Mouse (Mus musculus): ENCODE results near the gene Rrp12. TPM values are rescaled to one million over a fixed set of nuclear protein-coding genes. Genes with fewer than 3 reads are reported as not detected.
A peak's percentile ranks its signal among the peaks of the same experiment; 100 is the strongest.

The Rrp12 gene
- polyA plus RNA-seq, 1 experiment = 3.0 TPM

- WGBS = 87% methylated on average over 5 of the region's 5 CpGs
- no peak overlapping the region for H3K4me3 ChIP-seq (ENCODE audit: low read depth, low read length)
- no peaks in the 10 kb centered on the region for H3K36me3 ChIP-seq (ENCODE audit: control insufficient read depth, insufficient read depth, low read length)
- TF ChIP-seq POLR2A (IDR thresholded peaks at IDR 0.05; ENCODE audit: low read depth, low read length) (no peak), CTCF (IDR thresholded peaks at IDR 0.05; ENCODE audit: extremely low read depth, insufficient read length, insufficient replicate concordance, low read depth, low read length) (no peak)
- no peaks in the 10 kb centered on the region for H3K27me3 ChIP-seq (ENCODE audit: control insufficient read depth, insufficient read depth, low read length)
- H3K4me1 ChIP-seq (ENCODE audit: control insufficient read depth, insufficient read depth, insufficient read length, low read length) = no peaks in the 10 kb centered on the region
- H3K27ac ChIP-seq (ENCODE audit: insufficient read depth, low read depth, low read length) = no peak overlapping the region
Measured at GRCm38 (mm10) chr19:41824950-41825349, 71.0 kb downstream of the Rrp12 start.

DNA sequence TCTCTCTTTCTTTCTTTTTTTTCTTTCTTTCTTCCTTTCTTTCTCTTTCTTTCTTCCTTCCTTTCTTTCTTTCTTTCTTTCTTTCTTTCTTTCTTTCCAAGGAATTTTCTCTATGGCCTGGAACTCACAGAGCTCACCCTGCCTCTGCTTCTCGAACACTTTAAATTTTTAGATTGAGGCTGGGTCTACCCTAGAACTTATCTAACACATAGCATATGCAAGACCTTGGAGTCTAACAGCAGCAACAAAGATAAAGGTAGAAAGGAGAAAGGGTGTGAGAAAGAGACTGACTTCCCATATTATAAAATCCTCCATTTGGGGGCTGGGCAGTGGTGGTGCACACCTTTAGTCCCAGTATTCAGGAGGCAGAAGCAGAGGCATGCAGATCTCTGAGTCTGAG is 73.4 kb downstream of the Rrp12 start:
- H3K4me3 ChIP-seq (ENCODE audit: low read depth, low read length) = no peak overlapping the region
- TF ChIP-seq CTCF (IDR thresholded peaks at IDR 0.05; ENCODE audit: extremely low read depth, insufficient read length, insufficient replicate concordance, low read depth, low read length) = no peak
- no peak for TF ChIP-seq POLR2A (IDR thresholded peaks at IDR 0.05; ENCODE audit: low read depth, low read length)
- H3K27me3 ChIP-seq (ENCODE audit: control insufficient read depth, insufficient read depth, low read length) = no peaks in the 10 kb centered on the region; the same call in 1 of the 2 replicates
- WGBS = 93% methylated on average over 1 of the region's 1 CpGs
- H3K36me3 ChIP-seq (ENCODE audit: control insufficient read depth, insufficient read depth, low read length) = no peaks in the 10 kb centered on the region
- H3K27ac ChIP-seq (ENCODE audit: insufficient read depth, low read depth, low read length) = no peak overlapping the region
- H3K4me1 ChIP-seq (ENCODE audit: control insufficient read depth, insufficient read depth, insufficient read length, low read length) = no peaks in the 10 kb centered on the region

DNA sequence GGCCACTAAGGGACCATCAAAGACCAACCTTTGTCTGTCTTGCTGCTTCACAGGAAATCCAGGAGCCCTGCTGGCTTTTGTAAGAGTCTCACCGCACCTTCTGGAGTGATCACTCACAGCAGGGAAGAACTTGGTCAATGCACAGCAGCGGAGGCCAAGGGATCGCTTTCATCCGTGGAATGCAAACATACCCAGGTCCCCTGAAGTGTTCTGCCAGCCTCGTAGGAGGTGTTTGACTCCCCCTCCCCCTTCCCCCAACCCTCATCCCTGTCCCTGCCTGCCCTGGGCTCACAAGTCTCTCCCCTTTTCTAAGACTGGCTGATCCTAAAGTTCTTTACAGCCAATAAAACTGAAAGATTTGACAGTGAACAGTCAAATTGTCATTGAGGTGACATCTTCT is 74.5 kb downstream of the Rrp12 start:
- TF ChIP-seq POLR2A (IDR thresholded peaks at IDR 0.05; ENCODE audit: low read depth, low read length) = no peak
- TF ChIP-seq CTCF (IDR thresholded peaks at IDR 0.05; ENCODE audit: extremely low read depth, insufficient read length, insufficient replicate concordance, low read depth, low read length) = no peak
- 75% methylated on average over 5 of the region's 5 CpGs for WGBS
- no peak overlapping the region for H3K27ac ChIP-seq (ENCODE audit: insufficient read depth, low read depth, low read length)

GRCm38 (mm10) chr19:41818749-41819148 is 77.2 kb downstream of the Rrp12 start:
- no peak overlapping the region for H3K27ac ChIP-seq (ENCODE audit: insufficient read depth, low read depth, low read length)
- no peaks in the 10 kb centered on the region; the same call in 1 of the 2 replicates for H3K27me3 ChIP-seq (ENCODE audit: control insufficient read depth, insufficient read depth, low read length)
- H3K36me3 ChIP-seq (ENCODE audit: control insufficient read depth, insufficient read depth, low read length) = no peaks in the 10 kb centered on the region
- TF ChIP-seq CTCF (IDR thresholded peaks at IDR 0.05; ENCODE audit: extremely low read depth, insufficient read length, insufficient replicate concordance, low read depth, low read length) = no peak
- no peak for TF ChIP-seq POLR2A (IDR thresholded peaks at IDR 0.05; ENCODE audit: low read depth, low read length)
- no peak overlapping the region for H3K4me3 ChIP-seq (ENCODE audit: low read depth, low read length)
- WGBS = 83% methylated on average over 4 of the region's 4 CpGs
- H3K4me1 ChIP-seq (ENCODE audit: control insufficient read depth, insufficient read depth, insufficient read length, low read length) = peaks cover 7% of the 10 kb centered on the region; the same call in 1 of the 2 replicates

More for the DNA sequence above, 74.5 kb downstream of the Rrp12 start:
- H3K36me3 ChIP-seq (ENCODE audit: control insufficient read depth, insufficient read depth, low read length) = no peaks in the 10 kb centered on the region
- H3K4me1 ChIP-seq (ENCODE audit: control insufficient read depth, insufficient read depth, insufficient read length, low read length) = peaks cover 4% of the 10 kb centered on the region; the same call in 1 of the 2 replicates
- no peak overlapping the region for H3K4me3 ChIP-seq (ENCODE audit: low read depth, low read length)
- no peaks in the 10 kb centered on the region; the same call in 1 of the 2 replicates for H3K27me3 ChIP-seq (ENCODE audit: control insufficient read depth, insufficient read depth, low read length)

DNA sequence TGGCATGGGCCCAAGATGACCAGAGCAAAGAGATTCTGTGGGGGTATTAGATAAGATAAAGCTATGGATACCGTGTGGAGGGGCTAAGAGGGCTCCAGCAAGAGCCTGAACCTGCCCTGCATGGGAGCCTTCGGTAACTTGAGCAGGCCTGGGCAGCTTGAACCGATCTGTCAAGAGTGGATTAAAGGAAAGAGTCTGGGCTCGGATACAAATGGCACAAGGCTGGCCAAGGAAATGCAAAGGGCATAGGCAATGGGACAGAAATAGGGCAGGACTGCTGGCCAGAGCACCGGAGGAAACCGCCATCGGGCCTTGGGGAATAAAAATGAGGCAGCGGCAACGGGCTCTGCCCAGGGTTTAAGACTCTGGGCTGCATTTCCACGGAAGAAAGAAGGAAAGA is 78.6 kb downstream of the Rrp12 start:
- Histone ChIP-seq H3K4me3 (ENCODE audit: low read depth, low read length) (no peak overlapping the region), H3K27me3 (ENCODE audit: control insufficient read depth, insufficient read depth, low read length) (no peaks in the 10 kb centered on the region; the same call in 1 of the 2 replicates), H3K4me1 (ENCODE audit: control insufficient read depth, insufficient read depth, insufficient read length, low read length) (peaks cover 7% of the 10 kb centered on the region; the same call in 1 of the 2 replicates), H3K27ac (ENCODE audit: insufficient read depth, low read depth, low read length) (no peak overlapping the region), H3K36me3 (ENCODE audit: control insufficient read depth, insufficient read depth, low read length) (no peaks in the 10 kb centered on the region)
- TF ChIP-seq CTCF (IDR thresholded peaks at IDR 0.05; ENCODE audit: extremely low read depth, insufficient read length, insufficient replicate concordance, low read depth, low read length) (no peak), POLR2A (IDR thresholded peaks at IDR 0.05; ENCODE audit: low read depth, low read length) (no peak)
- 79% methylated on average over 10 of the region's 10 CpGs for WGBS

DNA sequence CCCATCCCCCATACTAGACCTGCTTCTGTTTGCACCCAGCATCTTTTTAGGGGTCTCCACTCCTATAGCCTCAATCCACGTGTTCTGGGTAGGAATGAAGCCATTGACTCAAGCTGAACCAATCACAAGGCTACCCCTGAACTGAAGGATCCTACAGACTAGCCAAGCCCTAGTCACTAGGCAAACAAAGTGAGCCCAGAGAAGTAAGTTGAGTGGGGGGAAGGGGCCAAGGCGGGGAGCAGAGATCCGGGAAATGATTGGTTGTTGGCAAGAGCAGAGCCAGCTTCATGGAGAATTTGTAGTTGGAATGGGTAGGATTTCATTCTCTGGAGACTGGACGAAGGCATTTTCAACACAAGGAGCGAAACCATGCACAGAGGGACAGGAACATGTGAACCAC is 79.1 kb downstream of the Rrp12 start:
- TF ChIP-seq POLR2A (IDR thresholded peaks at IDR 0.05; ENCODE audit: low read depth, low read length) (no peak), CTCF (IDR thresholded peaks at IDR 0.05; ENCODE audit: extremely low read depth, insufficient read length, insufficient replicate concordance, low read depth, low read length) (no peak)
- H3K4me1 ChIP-seq (ENCODE audit: control insufficient read depth, insufficient read depth, insufficient read length, low read length) = peaks cover 7% of the 10 kb centered on the region; the same call in 1 of the 2 replicates
- peak overlapping the region; percentile 81 for H3K27ac ChIP-seq (ENCODE audit: insufficient read depth, low read depth, low read length)
- H3K36me3 ChIP-seq (ENCODE audit: control insufficient read depth, insufficient read depth, low read length) = no peaks in the 10 kb centered on the region
- no peaks in the 10 kb centered on the region; the same call in 1 of the 2 replicates for H3K27me3 ChIP-seq (ENCODE audit: control insufficient read depth, insufficient read depth, low read length)
- no peak overlapping the region for H3K4me3 ChIP-seq (ENCODE audit: low read depth, low read length)
- WGBS = 62% methylated on average over 5 of the region's 5 CpGs

GRCm38 (mm10) chr19:41816410-41816809 is 79.6 kb downstream of the Rrp12 start:
- Histone ChIP-seq H3K27me3 (ENCODE audit: control insufficient read depth, insufficient read depth, low read length) (no peaks in the 10 kb centered on the region; the same call in 1 of the 2 replicates), H3K4me1 (ENCODE audit: control insufficient read depth, insufficient read depth, insufficient read length, low read length) (peaks cover 7% of the 10 kb centered on the region; the same call in 1 of the 2 replicates), H3K27ac (ENCODE audit: insufficient read depth, low read depth, low read length) (peak overlapping the region; percentile 81), H3K4me3 (ENCODE audit: low read depth, low read length) (no peak overlapping the region), H3K36me3 (ENCODE audit: control insufficient read depth, insufficient read depth, low read length) (no peaks in the 10 kb centered on the region)
- TF ChIP-seq CTCF (IDR thresholded peaks at IDR 0.05; ENCODE audit: extremely low read depth, insufficient read length, insufficient replicate concordance, low read depth, low read length) (no peak), POLR2A (IDR thresholded peaks at IDR 0.05; ENCODE audit: low read depth, low read length) (no peak)
- WGBS = 17% methylated on average over 5 of the region's 5 CpGs

Data from small intestine, adult 2 months (tissue).